Mouse (Mus musculus) spleen, postnatal 14 days (tissue): ENCODE data around the gene Gm20431.
A peak's percentile ranks its signal among the peaks of the same experiment; 100 is the strongest.

Experiments
- DNase-seq, 2 experiments: peaks; one replicate each; pipeline ENCODE4 v3.0.0; 2021 to 2022; ENCODE audit warnings: low spot score in 2 of 2

The Gm20431 gene

GRCm38 (mm10) chr2:167599195-167599594 is 62.1 kb downstream of the Gm20431 start:
- no peak for DNase-seq

- no peak for DNase-seq
These were observed 63.7 kb downstream of the Gm20431 start for GRCm38 (mm10) chr2:167597492-167598186.

- DNase-seq = no peak
These were observed 64.4 kb downstream of the Gm20431 start for GRCm38 (mm10) chr2:167596726-167597491.

DNA sequence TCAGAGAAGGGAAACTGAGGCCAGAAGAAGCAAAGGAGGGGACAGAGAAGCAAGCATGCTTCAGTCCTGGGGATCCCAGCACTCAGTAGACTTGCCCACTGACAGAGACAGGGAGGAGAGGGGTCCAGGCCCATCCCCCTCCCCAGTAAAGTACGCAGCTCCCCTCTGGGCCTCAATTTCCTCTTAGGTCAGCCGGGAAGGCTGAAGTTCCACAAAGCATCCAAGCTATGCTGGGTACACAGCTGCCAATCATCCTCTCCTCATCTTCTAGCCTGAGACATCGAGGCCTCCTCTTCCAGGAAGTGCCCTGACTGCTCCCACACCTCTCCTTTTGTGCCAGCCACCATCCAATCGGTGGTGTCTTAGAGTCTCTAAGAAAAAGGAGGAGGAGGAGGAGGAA is 65.0 kb downstream of the Gm20431 start:
- DNase-seq = no peak

DNA sequence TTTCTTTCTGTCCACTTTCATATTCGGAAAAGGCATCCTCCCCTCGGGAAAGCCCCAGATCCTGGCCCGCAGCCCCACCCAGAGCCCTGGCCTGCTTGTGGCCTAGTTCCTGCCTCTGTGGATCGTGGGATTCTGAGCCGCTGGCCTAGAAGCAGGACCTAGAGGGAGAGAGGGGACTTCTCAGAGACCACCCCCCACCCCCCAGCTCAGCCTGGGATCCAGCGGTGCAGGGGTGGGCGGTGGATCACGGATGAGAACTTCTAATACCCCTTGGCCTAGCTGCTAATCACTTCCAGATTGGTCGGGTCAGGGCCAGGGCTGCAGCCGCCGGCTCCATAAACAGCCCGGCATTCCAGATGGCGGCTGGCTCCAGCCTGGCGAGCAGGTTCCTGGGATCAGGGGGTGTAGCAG is 65.5 kb downstream of the Gm20431 start:
- no peak for DNase-seq

DNA sequence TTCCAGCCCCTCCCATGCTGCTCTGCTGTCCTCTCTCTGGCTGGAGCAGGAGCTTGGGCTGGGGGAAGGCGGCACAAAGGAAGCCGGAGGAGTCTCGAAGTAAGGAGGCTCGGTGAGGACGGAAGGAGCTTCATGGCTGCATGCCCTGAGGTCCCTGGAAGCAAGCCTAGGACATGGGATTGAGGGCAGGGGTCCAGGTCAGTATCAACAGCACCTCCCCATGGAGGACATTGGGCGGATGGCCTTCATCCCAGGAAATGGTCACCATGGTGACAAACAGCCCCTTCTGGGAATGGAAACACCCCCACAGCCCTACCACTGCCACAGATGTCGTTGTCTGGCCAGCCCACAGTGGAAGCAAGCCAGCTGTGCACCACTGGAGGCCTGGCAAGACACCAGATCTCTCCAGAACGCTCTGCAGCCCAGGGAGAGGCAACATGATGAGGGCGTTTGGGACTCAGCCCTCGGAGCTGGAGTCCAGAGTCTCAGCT is 66.8 kb downstream of the Gm20431 start:
- peak in 1 of 2 experiments; percentile 21 for DNase-seq

DNA sequence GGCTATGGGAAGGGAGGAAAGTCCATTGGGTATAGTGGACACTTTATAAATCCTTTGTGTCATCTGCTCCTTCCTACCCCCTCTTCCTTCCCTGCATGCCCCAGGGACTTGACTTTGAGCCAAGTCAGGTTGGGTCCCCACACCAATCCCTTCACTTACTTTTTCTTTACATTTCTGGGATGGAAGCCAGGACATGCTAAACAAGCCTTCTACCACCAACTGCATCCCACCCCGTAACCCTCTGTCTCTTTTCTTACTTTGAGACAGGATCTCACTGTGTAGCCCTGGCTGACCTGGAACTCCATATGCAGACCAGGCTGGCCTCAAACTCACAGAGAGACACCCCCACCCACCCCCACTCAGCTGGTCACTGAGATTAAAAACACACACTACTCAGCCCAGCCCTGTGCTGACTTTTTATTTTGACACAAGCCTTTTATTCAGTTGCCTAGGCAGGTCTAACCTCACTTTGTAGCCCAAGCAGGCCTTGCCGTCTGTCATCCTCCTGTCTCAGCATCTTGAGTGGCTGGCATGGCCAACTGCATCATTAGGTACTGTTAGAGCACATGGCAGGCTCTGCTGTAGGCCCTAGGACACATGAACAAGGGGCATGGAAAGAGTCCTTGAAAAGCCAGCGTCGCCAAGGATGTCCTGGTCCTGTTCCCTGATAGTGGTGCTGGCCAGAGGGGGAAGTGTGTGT is 67.6 kb downstream of the Gm20431 start:
- DNase-seq = no peak

DNA sequence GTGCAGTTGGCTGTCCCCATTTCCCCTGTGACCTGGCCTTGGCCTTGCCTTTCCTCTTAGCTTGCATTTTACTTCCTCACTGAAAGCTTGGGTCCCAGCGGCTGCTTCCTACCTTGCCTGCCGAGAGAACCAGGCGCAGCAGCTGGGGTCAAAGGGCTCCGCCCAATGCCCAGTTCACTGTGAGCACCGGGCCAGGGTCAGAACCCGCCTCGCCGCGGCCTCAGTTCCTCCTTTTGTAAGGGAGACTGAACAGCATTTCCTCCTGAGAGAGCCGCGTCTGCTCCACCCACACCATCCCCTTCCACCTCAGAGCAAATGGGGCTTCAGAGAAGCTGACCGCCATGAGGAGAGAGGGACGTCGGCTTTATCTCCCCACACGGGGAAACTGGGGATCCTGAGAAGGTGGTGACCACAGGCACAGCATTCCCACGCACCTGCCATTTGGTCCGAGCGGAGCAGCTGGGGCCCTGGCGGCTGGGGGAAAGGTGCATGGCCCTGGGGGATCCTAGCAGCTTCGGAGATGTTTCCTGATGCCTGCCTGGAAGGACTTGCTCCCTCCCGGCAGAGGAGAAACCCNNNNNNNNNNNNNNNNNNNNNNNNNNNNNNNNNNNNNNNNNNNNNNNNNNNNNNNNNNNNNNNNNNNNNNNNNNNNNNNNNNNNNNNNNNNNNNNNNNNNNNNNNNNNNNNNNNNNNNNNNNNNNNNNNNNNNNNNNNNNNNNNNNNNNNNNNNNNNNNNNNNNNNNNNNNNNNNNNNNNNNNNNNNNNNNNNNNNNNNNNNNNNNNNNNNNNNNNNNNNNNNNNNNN is 72.3 kb downstream of the Gm20431 start:
- peak; percentile 54 to 55 for DNase-seq

- no peak for DNase-seq
These were observed 74.3 kb downstream of the Gm20431 start for GRCm38 (mm10) chr2:167586976-167587375.

DNA sequence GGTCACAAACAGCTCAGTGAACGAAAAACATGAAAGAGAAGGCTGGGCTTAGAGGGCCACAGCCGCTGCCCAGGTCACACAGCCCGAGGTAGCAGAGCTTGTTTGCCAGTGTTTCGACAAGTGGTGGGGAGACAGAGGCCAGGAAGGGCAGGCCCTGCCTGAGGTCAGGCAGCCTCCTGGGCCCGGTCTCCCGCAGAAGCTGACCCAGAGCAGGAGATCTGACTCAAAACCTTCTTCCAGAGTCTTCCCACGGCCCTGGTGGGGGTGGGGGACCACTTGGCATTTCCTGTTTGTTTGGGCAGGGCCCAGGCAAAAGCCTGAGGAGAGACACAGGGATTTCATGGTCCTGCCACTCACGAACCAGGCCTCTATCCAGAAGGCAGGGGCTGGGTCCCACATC is 75.3 kb downstream of the Gm20431 start:
- DNase-seq = no peak

- no peak for DNase-seq
These were observed 76.0 kb downstream of the Gm20431 start for GRCm38 (mm10) chr2:167585273-167585672.

- no peak for DNase-seq
These were observed 77.9 kb downstream of the Gm20431 start for GRCm38 (mm10) chr2:167583161-167583952.

GRCm38 (mm10) chr2:167578521-167578920 is 82.8 kb downstream of the Gm20431 start:
- DNase-seq = peak in 1 of 2 experiments; percentile 42

- DNase-seq = no peak
These were observed 84.0 kb downstream of the Gm20431 start for GRCm38 (mm10) chr2:167577186-167577785.

DNA sequence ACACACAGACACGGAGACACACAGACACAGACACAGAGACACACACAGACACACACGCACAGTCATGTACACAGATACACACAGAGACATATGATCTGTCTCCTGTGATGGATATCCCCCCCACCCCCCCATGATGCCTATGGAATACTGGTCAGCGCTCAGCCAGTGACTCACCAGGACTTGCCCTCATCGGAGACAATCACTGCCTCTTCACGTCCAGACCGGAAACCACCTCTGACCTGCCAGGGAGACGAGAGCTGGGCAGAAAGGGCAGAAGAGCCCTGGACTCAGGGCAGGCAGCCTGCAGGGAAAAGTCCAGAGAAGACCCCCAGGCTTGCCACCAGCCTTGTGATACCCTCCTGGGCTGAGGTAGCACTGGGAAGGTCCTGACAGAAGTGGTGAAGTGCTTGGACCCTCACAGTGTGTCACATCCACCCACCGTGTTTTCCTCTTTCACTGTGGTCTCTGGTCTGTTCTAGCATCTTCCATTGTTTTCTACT is 85.1 kb downstream of the Gm20431 start:
- DNase-seq = no peak

GRCm38 (mm10) chr2:167575581-167575980 is 85.7 kb downstream of the Gm20431 start:
- DNase-seq = no peak

- no peak for DNase-seq
These were observed 86.5 kb downstream of the Gm20431 start for GRCm38 (mm10) chr2:167574814-167575213.

- no peak for DNase-seq
These were observed 89.7 kb downstream of the Gm20431 start for GRCm38 (mm10) chr2:167571442-167572220.

DNA sequence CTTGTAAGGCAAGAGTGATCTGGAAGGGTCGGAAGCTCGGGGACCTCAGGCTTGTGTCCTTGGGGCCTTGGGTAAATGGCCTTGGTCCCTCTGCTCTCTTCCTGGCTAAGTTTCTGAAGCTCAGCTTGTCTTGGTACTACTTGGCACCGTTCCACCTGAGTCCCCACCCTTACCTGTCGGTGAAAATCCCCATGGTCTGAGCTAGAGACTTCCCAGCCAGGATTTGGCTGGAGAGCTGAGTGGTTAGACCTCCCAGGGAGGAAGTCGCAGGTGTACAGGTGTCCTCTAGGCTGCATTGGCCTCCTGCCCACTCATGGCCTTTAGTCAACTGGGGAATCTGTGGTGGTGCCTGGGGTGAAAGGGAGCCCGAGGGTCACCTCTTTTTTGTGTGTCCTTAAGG is 90.5 kb downstream of the Gm20431 start:
- DNase-seq = no peak
